In genomic region chr5:104077508-104077907, GRCm38 (mm10) we compare ENCODE assay signal across 36 mouse cellular contexts. TPM values are rescaled to one million over a fixed set of nuclear protein-coding genes. Genes with fewer than 3 reads are reported as not detected.
DNase-seq lines count a peak whose midpoint lies in the region; ATAC-seq and TF ChIP-seq lines count a peak whose summit lies in the region.
"Had no signal": no experiment of that assay in that cellular context is flagged by ENCODE, and none has a peak within 500 bp of the region (broad histone marks: within the 10 kb centered on the region; RNA-seq: fewer than 3 reads in every experiment).

Gene Gm17660 (minus strand): TSS chr5:104077608.

- 0 out of 2 replicates have a peak within 1 kb of the TSS, but pooled peaks have one; percentile 20 for H3K4me2 ChIP-seq in heart, embryonic 12.5 days
- H3K4me2 ChIP-seq in intestine, embryonic 16.5 days (ENCODE audit: low read depth, low read length): 0 out of 2 replicates have a peak within 1 kb of the TSS, but pooled peaks have one; percentile 7
- H3K4me2 ChIP-seq: embryonic facial prominence, embryonic 13.5 days; forebrain, embryonic 15.5 days; liver, embryonic 15.5 days; lung, embryonic 14.5 days had no signal

- TF ChIP-seq CTCF in layer of hippocampus, adult 2 months (conservative IDR thresholded peaks at IDR 0.05): no peak

- H3K9ac ChIP-seq in heart, embryonic 12.5 days: no peak within 1 kb of the TSS
- H3K9ac ChIP-seq in intestine, embryonic 16.5 days (ENCODE audit: low read depth, low read length): no peak within 1 kb of the TSS
- H3K9ac ChIP-seq: embryonic facial prominence, embryonic 13.5 days; forebrain, embryonic 15.5 days; liver, embryonic 15.5 days; lung, embryonic 14.5 days had no signal

- H3K27me3 ChIP-seq in heart, embryonic 12.5 days (replicated peaks): 0 out of 2 replicates have a peak, but pooled peaks cover 5% of the 10 kb centered on the region
- no peaks in the 10 kb centered on the region for H3K27me3 ChIP-seq in intestine, embryonic 16.5 days (replicated peaks; ENCODE audit: control insufficient read depth, insufficient read depth, low read length)
- H3K27me3 ChIP-seq: forebrain, embryonic 15.5 days had no signal

- no peaks in the 10 kb centered on the region for H3K36me3 ChIP-seq in heart, embryonic 12.5 days
- H3K36me3 ChIP-seq in intestine, embryonic 16.5 days (ENCODE audit: control insufficient read depth, insufficient read depth, low read length): no peaks in the 10 kb centered on the region
- H3K36me3 ChIP-seq: embryonic facial prominence, embryonic 13.5 days; forebrain, embryonic 10.5 days; forebrain, embryonic 15.5 days; liver, embryonic 15.5 days had no signal

- H3K27ac ChIP-seq in heart, embryonic 12.5 days (ENCODE audit: poor library complexity, severe bottlenecking): no peak within 1 kb of the TSS
- peak within 1 kb of the TSS; percentile 37; the same call in 1 of the 2 replicates for H3K27ac ChIP-seq in layer of hippocampus, adult 2 months
- no peak within 1 kb of the TSS for H3K27ac ChIP-seq in intestine, embryonic 16.5 days (ENCODE audit: low read length)
- H3K27ac ChIP-seq: embryonic facial prominence, embryonic 13.5 days; forebrain, embryonic 10.5 days; forebrain, embryonic 15.5 days; heart, adult 2 months; liver, embryonic 15.5 days had no signal

- H3K4me1 ChIP-seq in heart, embryonic 12.5 days (replicated peaks): peaks cover 14% of the 10 kb centered on the region
- H3K4me1 ChIP-seq in intestine, embryonic 16.5 days (ENCODE audit: control insufficient read depth, insufficient read depth, low read length): 0 out of 2 replicates have a peak, but pooled peaks cover 8% of the 10 kb centered on the region
- H3K4me1 ChIP-seq: forebrain, embryonic 15.5 days had no signal

- DNase-seq in heart, postnatal 4 days: no peak
- DNase-seq in layer of hippocampus, adult 2 months (ENCODE audit: low spot score in 2 of 2): peak in 1 of 2 experiments; percentile 8
- no peak for DNase-seq in layer of hippocampus, adult 8-10 months (ENCODE audit: low spot score in 2 of 2)
- peak; percentile 37 for DNase-seq in 416B (ENCODE audit: low read depth)
- no peak for DNase-seq in cerebellum, postnatal 14 days
- DNase-seq: adrenal gland, postnatal 14 days; cerebellum, adult 11 months; cerebellum, adult 9-10 months; gastrocnemius, postnatal 25 days; heart, adult 2 months; kidney, adult 2 months; kidney, postnatal 36 days; layer of hippocampus, postnatal 36 days; left cerebral cortex, postnatal 4 days; lung, embryonic 14.5 days; lung, postnatal 14 days; midbrain, embryonic 14.5 days; right cerebral cortex, adult 18-20 months; spleen, adult 18-20 months; thymus, postnatal 14 days had no signal

- H3K4me3 ChIP-seq in heart, embryonic 12.5 days: no peak within 1 kb of the TSS
- H3K4me3 ChIP-seq in layer of hippocampus, adult 2 months: no peak within 1 kb of the TSS
- H3K4me3 ChIP-seq in intestine, embryonic 16.5 days (ENCODE audit: low read length): no peak within 1 kb of the TSS
- H3K4me3 ChIP-seq: embryonic facial prominence, embryonic 13.5 days; forebrain, embryonic 10.5 days; forebrain, embryonic 15.5 days; heart, adult 2 months; liver, embryonic 15.5 days had no signal

- H3K9me3 ChIP-seq in heart, embryonic 12.5 days (replicated peaks): no peaks in the 10 kb centered on the region
- H3K9me3 ChIP-seq in intestine, embryonic 16.5 days (ENCODE audit: control insufficient read depth, low read length): no peaks in the 10 kb centered on the region
- H3K9me3 ChIP-seq: embryonic facial prominence, embryonic 13.5 days; forebrain, embryonic 10.5 days; forebrain, embryonic 15.5 days; liver, embryonic 15.5 days had no signal

- ATAC-seq in heart, embryonic 12.5 days (ENCODE audit: insufficient number of reproducible peaks, low FRiP score): no peak
- ATAC-seq in intestine, embryonic 16.5 days: no peak
- ATAC-seq: forebrain, embryonic 15.5 days had no signal

- 87% methylated on average over 7 of the region's 7 CpGs for WGBS in heart, embryonic 12.5 days
- 87% methylated on average over 7 of the region's 7 CpGs for WGBS in intestine, embryonic 16.5 days

RNA-seq across cellular contexts. Expression of gene Gm17660, which starts in this region (rescaled TPM):
- not detected in 2 replicates for polyA plus RNA-seq in heart, embryonic 12.5 days (2016; fragmentation: Nextera tagmentation; extraction: Ambion mirVana)
- total RNA-seq in heart, postnatal 4 days (2021): not detected
- not detected for total RNA-seq in layer of hippocampus, adult 2 months (2021)
- total RNA-seq in layer of hippocampus, adult 8-10 months (2022): under 1 TPM in 1 of 4 experiments, not detected in 3; 0.80 TPM
- not detected in 2 replicates for polyA plus RNA-seq in intestine, embryonic 16.5 days (2015; fragmentation: Nextera tagmentation; extraction: Ambion mirVana)
- total RNA-seq: adrenal gland, postnatal 14 days; common myeloid progenitor, adult 5-6 weeks; gastrocnemius, adult 18-20 months; gastrocnemius, postnatal 25 days; heart, adult 2 months; hematopoietic stem cell, adult 5-6 weeks; layer of hippocampus, postnatal 36 days; left cerebral cortex, postnatal 4 days; liver, adult 2 months; MEL; monocyte, adult 5-6 weeks; neutrophil, adult 5-6 weeks had no signal
- polyA plus RNA-seq: embryonic facial prominence, embryonic 13.5 days; frontal cortex, adult 2 months; heart, adult 2 months; heart, embryonic 16.5 days; kidney, adult 2 months; kidney, embryonic 16.5 days; liver, adult 2 months; liver, embryonic 15.5 days; lung, embryonic 14.5 days; midbrain, embryonic 14.5 days had no signal
